Mouse (Mus musculus) right cerebral cortex, postnatal 10 days (tissue): Measurements from ENCODE around the gene B4galt7.
"Not testable (repeated sequence)": the region's sequence is repeated elsewhere in the genome, so short reads cannot be mapped to it uniquely, and the experiment has no call there.

Source experiments
- DNase-seq, 2 experiments: peaks; one replicate each; pipeline ENCODE4 v3.0.0; 2021; ENCODE audit warnings: low spot score in 2 of 2

The B4galt7 gene

GRCm38 (mm10) chr13:55596802-55597201 is 2.9 kb upstream of the B4galt7 start:
- DNase-seq: no peak

- DNase-seq: no peak
Measured at GRCm38 (mm10) chr13:55600657-55601056, 961 bp downstream of the B4galt7 start.

GRCm38 (mm10) chr13:55601611-55602010 is 1.9 kb downstream of the B4galt7 start:
- peak; percentile 88 to 92 for DNase-seq

- DNase-seq: no peak
Measured at GRCm38 (mm10) chr13:55604606-55605005, 4.9 kb downstream of the B4galt7 start.

GRCm38 (mm10) chr13:55606899-55607623 is 7.4 kb downstream of the B4galt7 start:
- DNase-seq: no peak

GRCm38 (mm10) chr13:55607624-55608006 is 7.9 kb downstream of the B4galt7 start:
- no peak for DNase-seq

GRCm38 (mm10) chr13:55611996-55612395 is 12.3 kb downstream of the B4galt7 start:
- no peak for DNase-seq

- no peak for DNase-seq
Measured at GRCm38 (mm10) chr13:55613471-55613870, 13.8 kb downstream of the B4galt7 start.

GRCm38 (mm10) chr13:55619328-55619727 is 19.6 kb downstream of the B4galt7 start:
- no peak for DNase-seq

GRCm38 (mm10) chr13:55620275-55620674 is 20.6 kb downstream of the B4galt7 start:
- no peak for DNase-seq

- DNase-seq: not testable (repeated sequence)
Measured at GRCm38 (mm10) chr13:55622156-55622648, 22.5 kb downstream of the B4galt7 start.

- peak; percentile 90 to 92 for DNase-seq
Measured at GRCm38 (mm10) chr13:55622649-55623541, 23.2 kb downstream of the B4galt7 start, which contains the start of gene Caml. Gene Caml (plus strand): TSS chr13:55623005.

GRCm38 (mm10) chr13:55634639-55635127 is 35.0 kb downstream of the B4galt7 start, which contains the start of gene Ddx46:
Gene Ddx46 (plus strand): TSS chr13:55635027.
- DNase-seq: peak; percentile 90 to 93

GRCm38 (mm10) chr13:55635146-55635571 is 35.5 kb downstream of the B4galt7 start:
- no peak for DNase-seq

GRCm38 (mm10) chr13:55636185-55636983 is 36.7 kb downstream of the B4galt7 start:
- DNase-seq: no peak

- peak; percentile 69 to 83 for DNase-seq
Measured at GRCm38 (mm10) chr13:55640480-55640879, 40.8 kb downstream of the B4galt7 start.

- DNase-seq: no peak
Measured at GRCm38 (mm10) chr13:55644525-55644924, 44.8 kb downstream of the B4galt7 start.

GRCm38 (mm10) chr13:55650098-55650497 is 50.4 kb downstream of the B4galt7 start:
- DNase-seq: no peak

GRCm38 (mm10) chr13:55650980-55651379 is 51.3 kb downstream of the B4galt7 start:
- no peak for DNase-seq
